Mouse (Mus musculus) heart, postnatal 25 days (tissue): Measurements from ENCODE around the gene Nek8. TPM values are rescaled to one million over a fixed set of nuclear protein-coding genes. Genes with fewer than 3 reads are reported as not detected.
A peak's percentile ranks its signal among the peaks of the same experiment; 100 is the strongest.
"Not testable (repeated sequence)": the region's sequence is repeated elsewhere in the genome, so short reads cannot be mapped to it uniquely, and the experiment has no call there.

Experiments used
- DNase-seq: peaks from one replicate; pipeline ENCODE4 v3.0.0; 2022; ENCODE audit warnings: low spot score
- intact Hi-C: fragments of 180-260 bp; cut with DNase I; formaldehyde crosslinking; loops from one replicate; pipeline ENCODE4 v1.15.1; 2025
- total RNA-seq, 2 experiments: library from RNA; stranded (reverse); gene quantifications; 2 replicates each; pipeline ENCODE4 v1.2.3; 2021

The Nek8 gene
- total RNA-seq, 2 experiments from 2014 or later, result 2.5 to 2.6 TPM

DNA sequence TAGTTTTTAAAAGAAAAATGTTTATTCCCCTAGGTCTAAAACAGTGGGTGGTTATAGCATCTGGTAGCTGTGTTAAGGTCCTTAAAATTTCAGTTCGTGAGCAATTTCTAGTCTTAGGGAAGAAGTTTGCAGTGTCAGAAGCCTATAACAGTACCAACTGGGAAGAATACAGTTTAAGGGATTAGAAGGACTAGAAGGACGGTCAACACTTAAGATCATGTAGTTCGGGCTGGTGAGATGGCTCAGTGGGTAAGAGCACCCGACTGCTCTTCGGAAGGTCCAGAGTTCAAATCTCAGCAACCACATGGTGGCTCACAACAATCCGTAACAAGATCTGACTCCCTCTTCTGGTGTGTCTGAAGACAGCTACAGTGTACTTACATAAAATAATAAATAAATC is 8.2 kb upstream of the Nek8 start:
- not testable (repeated sequence) for DNase-seq
- intact Hi-C loops, result loop anchor here (10.0 kb wide), 1 partner anchor 360 kb away; no protein-coding TSS in a partner anchor

DNA sequence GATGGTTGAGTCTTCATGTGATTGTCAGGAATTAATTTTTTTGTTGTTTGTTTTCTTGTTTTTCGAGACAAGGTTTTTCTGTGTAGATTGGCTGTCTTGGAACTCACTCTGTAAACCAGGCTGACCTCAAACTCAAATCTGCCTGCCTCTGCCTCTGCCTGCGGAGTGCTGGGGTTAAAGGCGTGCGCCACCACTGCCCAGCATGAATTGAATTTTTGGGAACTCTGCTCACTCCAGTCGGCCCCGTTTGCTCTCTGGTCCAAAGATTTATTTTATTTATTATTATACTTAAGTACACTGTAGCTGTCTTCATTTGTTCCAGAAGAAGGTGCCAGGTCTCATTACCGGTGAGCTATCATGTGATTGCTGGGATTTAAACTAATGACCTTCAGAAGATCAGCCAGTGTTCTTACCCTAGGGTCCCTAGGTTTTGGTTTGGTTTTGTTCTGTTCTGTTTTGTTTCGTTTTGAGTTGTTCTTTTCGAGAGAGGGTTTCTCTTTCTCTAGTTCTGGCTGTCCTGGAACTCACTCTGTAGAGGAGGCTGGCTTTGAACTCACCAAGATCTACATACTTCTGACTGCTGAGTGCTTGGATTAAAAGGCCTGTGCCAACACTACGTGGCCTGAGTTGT is 7.5 kb upstream of the Nek8 start:
- intact Hi-C loops, result loop anchor here (10.0 kb wide), 1 partner anchor 359 kb away; no protein-coding TSS in a partner anchor

DNA sequence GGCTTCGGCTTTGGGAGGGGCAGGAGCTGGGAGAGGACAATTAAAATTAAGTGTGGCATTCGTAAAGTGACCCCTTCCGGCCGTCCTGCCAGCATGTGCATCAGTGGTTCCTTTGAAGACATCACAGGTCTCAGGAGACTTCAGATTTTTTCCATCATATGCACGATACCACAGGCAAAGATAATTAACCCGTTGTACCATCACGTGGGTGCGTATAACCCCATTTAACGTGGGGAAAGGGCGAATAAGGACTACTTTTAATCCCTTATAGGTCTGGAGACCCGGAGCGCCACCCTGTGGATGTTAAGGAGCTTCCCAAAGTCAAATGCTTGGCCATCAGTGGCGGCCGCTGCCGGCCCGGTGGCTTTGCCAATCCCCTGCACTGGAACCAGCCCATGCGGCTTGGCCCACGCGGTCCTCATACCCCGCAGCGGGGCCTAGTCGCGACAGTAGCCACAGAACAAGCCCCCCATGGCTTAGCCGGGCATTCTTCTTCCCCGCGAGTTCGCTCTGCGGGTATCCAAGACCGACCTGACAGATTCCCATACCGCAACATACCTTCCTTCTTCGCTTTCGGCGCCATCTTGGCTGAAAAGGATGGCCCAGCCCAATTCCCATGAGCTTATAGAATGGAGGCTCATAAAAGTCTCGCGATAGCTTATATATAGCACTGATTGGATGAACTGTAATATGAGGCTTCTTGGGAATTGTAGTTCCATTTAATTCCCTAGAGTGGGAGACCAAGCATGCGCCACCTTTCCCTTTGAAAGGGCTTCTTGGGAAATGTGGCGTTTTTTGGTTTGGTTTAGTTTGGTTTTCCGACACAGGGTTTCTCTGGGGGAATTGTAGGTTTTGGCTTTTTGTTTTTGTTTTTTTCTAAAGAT is 6.7 kb upstream of the Nek8 start, which contains the start of gene Rpl23a:
Gene Rpl23a (minus strand): TSS at position 624 of the 884 bp plus-strand sequence.
- intact Hi-C loops, result loop anchor here (10.0 kb wide), 1 partner anchor 358 kb away; no protein-coding TSS in a partner anchor
- DNase-seq, result peak; percentile 70

More for the DNA sequence above, 7.5 kb upstream of the Nek8 start:
- no peak for DNase-seq

DNA sequence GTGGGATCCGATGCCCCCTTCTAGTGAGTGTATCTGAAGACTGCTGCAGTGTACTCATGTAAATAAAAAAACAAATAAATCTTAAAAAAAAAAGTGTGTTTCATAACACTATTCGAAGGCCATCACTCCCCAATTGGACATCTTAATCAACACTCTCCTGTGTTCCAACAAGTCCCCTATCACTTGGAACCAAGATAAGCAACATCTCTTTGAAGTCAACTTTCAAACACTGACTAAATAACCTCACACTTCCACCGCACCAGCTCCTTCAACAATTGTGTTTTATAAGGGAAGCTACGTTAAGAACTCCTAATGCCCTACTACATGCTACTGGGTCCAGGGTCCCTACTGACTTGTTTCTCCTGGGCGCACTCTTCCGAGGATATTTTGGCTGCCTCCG is 6.0 kb upstream of the Nek8 start:
- no peak for DNase-seq
- intact Hi-C loops, result loop anchor here (10.0 kb wide), 1 partner anchor 358 kb away; no protein-coding TSS in a partner anchor

DNA sequence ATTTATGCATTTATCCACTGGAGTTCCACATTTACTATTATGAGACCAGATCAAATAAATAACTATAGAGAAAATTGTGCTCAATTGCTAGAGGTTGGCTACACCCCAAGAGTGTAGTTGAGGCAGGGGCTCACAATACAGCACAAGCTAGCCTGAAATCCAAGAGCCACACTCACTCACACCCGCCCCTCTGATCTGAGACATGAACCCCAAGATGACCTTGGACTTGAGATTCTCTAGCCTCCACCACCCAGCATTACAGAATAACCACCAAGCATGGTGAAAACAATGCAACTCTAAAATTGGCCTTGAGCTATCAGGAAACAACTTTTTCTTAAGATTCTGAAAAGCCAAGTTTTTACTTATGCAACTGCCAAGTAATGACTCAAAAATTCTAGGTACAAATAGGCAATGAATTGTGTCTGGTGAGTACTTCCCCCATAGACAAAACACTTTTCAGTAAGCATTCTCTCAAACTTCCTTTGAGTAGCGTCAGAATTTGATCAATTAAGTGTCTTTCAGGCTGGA is 5.4 kb upstream of the Nek8 start:
- intact Hi-C loops, result loop anchor here (10.0 kb wide), 1 partner anchor 357 kb away; no protein-coding TSS in a partner anchor

DNA sequence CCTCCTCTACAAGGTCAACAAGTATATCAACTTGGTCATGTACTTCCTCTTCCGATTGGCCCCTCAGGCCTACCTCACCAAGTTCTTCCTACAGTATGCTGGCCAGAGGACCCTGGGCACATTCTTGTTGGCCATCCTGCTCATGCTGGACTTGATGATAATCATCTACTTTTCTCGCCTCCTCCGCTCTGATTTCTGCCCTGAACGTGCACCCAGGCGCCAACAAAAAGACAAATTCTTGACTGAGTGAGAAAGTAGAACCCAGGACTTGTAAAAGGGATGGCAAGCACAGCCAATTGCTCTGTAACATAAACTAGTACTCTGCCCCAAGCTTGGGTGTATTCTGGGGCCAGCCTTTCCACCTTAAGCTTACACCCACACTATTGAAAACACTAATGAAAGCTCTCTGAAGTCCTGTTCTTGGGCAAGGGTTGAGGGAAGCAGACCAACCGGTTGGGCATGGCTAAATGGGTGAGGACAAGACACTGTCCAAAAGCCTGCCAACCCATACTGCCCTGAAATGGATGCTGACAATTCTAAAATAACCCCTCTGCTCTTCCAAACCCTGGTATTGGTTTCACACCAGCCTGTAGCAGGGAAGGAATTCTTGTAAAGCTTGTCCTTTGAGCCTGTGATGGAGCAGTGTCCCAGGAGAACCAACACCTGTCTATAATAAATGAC is 3.7 kb upstream of the Nek8 start:
- intact Hi-C loops, result loop anchor here (10.0 kb wide), 1 partner anchor 355 kb away; no protein-coding TSS in a partner anchor

More for the DNA sequence above, 5.4 kb upstream of the Nek8 start:
- DNase-seq, result no peak

DNA sequence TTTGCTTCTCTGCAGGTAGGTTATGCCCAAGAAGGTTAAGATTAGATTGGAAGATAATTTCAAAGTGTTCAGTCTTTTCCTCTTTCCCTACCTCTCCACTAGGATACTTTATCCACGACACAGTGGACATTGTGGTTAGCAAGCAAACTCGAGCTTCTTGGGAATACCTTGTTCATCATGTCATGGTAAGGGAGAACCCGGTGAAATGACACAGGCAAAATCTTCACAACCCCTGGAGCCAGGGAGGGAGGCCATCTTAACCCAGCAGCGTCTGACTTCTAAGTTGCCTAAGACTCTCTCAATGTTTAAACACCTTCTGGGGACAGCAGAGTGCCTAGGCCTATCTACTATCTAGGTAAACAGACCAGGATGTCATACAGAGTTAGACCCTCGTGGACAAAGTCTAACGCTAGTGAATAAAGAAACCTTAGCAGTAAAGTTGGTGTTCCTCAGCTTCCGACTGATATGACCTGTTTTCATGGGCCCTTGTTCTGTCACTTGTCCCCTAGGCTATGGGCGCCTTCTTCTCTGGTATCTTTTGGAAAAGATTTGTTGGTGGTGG is 3.0 kb upstream of the Nek8 start:
- no peak for DNase-seq
- intact Hi-C loops, result loop anchor here (2.0 kb wide), 1 partner anchor 161 kb away; no protein-coding TSS in a partner anchor

More for the DNA sequence above, 3.7 kb upstream of the Nek8 start:
- no peak for DNase-seq

DNA sequence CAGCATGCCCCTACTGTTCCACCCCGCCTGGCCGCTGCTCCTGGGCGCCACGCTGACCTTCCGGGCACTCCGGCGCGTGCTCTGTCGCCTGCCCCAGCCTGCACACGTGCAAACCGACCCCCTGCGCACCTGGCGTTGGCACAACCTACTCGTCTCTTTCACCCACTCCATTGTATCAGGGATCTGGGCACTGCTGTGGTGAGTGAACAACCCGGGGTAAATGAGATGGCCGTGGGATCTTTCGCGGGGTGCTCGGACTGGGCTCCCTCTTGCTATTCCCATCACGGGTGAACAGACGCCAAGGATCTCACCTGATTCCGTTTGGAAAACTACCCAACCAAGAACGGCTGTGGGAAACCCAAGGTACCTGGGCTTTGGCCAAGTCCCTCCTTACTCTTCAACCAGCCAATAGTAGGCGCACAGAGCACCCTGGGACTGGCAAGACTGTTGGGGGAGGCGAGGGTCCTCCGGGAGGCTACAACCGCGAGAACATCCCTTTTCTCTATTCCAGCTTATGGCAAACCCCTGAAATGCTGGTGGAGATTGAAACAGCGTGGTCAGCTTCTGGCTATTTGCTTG is 2.5 kb upstream of the Nek8 start:
- intact Hi-C loops, result loop anchor here (1.0 to 2.0 kb wide), 2 partner anchors 20 to 160 kb away; no protein-coding TSS in a partner anchor
- no peak for DNase-seq

DNA sequence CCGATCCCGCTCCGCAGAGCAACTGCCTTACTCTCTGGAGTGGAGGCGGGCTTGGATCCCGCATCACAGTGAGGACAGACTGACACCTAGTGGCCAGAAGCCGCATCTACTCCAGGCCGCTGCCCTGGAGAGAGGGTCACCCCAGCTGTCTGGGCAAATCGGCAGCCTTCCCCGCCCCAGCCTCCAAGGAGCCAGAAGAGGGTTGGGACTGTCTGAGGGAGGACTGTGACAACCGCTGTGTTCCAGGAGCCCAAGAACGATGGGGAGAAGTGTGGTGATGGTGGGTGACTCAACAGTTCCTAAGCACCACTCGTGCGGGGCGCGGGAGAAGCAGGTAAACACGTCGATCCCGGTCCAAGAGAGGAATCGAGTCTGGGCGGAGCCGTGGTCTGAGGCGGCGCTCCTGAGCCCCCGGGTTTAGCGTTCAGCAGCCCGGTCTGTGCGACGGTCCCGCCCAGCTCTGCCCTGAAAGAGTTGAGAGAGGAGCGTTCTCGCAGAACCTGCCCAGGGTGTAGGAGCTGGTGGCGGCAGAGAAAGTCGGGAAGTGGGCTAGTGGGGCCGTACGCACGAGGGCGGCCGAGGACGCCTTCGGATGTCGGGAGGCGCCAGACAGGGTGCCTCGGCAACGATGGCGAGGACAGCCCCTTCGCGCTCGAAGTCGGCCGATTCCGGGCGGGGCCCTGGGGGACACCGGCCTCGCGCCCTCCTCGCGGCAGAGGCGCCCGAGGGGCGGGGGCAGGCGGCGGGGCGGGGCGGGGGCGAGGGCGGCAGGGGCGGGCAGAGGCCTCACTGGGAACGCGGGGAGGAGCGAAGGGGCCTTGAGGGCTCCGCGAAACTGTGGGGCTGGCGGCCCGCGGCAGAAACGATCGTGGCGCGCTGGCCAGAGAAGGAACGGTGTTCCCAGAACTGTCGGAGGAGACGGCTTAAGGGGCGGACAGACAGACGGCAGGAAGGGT is 1.7 kb upstream of the Nek8 start:
- intact Hi-C loops, result loop anchor here (1.0 to 2.0 kb wide), 3 partner anchors 19 to 159 kb away; no protein-coding TSS in a partner anchor
- DNase-seq, result peak; percentile 94

DNA sequence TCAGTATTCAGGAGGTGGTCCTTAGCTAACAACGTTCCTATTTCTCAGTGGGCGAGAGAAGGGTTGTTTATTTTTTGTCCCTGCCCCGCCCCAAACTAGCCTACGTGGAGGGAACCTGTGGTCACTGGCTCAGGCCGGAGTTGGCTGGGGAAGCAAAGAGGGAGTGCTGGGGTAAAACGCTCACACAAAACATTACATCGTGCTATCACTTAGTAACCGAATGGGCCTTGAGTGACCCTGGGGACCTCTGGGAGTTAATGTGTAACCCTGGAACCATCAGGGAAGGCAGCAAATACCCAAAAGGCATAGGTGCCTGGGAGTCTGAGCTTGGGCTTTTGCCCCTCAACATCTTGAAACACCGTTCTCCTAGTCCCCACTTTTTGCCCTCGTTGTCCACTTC is 962 bp upstream of the Nek8 start:
- DNase-seq, result no peak
- intact Hi-C loops, result loop anchor here (2.0 kb wide), 1 partner anchor 117 kb away; no protein-coding TSS in a partner anchor

DNA sequence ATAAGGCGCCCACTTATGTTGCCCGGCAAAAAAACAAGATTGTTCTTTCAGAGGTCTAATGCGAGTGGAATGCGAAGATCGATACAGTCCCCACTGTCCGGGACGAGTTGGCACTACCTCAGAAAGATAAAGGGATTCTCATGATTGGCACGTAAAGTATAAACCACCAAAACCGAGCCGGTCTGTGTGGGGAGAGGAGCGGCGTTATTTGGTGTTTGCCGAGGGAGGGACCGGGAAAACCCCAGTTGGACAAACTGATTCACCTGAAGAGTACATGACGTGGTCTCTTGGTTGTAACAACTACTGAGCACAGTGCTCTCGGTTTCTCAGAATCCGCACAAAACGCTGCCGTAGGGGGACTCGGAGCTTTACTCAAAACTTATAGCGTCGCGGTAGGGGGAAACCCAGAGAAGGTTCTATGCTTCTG is 443 bp upstream of the Nek8 start:
- intact Hi-C loops, result loop anchor here (2.0 kb wide), 1 partner anchor 116 kb away; no protein-coding TSS in a partner anchor
- DNase-seq, result no peak

DNA sequence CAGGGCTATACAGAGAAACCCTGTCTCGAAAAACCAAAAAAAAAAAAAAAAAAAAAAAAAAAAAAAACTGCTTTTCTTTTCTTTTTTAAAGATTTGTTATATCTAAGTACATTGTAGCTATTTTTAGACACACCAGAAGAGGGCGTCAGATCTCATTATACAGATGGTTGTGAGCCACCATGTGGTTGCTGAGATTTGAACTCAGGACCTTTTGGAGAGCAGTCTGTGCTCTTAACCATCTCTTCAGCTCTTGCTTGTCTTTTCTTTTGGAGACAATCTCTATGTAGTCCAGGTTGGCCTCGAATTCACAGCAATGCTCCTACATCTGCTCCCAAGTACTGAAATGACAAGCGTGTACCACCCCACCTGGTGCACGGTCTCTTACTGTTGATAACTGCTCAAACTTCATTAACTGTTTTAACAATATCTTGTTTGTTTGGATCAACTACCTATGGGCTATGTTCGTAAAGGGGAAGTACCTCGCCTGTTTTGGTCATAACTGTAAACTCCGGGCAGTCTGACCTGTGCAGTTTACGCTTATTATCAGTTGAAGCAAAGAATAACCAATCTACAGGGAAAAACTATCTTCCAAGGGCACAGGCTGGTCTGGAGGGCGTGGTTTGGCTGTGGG is 589 bp downstream of the Nek8 start:
- intact Hi-C loops, result loop anchor here (2.0 kb wide), 1 partner anchor 115 kb away; no protein-coding TSS in a partner anchor
- DNase-seq, result no peak

DNA sequence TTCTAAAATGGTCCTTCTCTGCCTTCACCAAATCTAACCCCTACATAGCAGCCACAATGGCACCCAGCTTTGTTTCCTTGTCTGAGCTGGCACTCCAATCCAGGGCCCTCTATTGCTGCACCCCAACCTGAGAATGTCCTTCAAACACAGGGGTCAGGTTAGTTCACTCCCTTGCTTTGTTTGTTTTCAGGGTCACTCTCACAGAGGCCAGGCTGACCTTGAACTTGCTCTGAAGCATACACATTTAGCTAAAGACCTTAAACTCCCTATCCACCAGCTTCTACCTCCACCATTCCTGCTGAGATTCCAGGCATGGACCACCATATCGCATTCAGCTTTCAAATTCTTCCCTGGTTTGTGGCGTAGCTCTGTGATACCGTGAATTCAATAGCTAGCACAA is 2.0 kb downstream of the Nek8 start:
- intact Hi-C loops, result no loop called here
- DNase-seq, result no peak

DNA sequence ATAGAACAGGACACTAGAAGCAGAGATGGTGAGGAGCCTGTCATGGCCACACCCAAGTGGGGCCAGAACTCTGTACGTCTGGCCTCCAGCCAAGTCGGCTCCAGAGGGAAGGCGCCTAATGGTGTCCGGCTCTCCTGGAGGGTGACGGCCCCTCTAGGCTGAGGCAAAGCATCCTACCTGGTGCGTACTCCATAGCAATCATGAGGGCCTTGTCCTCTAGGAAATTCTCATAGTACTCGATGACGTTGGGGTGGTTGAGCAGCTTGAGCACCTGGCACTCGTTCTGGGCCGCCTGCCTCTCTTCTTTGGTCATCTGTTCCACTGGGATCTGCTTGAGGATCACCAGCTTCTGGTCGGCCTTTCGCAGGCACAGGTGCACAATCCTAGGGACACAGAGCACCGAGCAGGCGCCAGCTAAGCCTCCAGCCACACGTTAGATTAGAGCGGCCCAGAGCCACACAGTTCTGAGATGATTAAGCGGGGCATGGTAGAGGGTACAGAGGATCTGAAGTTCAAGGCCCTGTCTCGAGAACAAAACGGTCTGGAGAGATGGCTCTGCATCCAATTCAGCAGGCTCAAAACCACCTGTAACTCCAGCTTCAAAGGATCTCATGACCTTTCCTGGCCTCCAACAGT is 3.6 kb downstream of the Nek8 start:
- intact Hi-C loops, result no loop called here

DNA sequence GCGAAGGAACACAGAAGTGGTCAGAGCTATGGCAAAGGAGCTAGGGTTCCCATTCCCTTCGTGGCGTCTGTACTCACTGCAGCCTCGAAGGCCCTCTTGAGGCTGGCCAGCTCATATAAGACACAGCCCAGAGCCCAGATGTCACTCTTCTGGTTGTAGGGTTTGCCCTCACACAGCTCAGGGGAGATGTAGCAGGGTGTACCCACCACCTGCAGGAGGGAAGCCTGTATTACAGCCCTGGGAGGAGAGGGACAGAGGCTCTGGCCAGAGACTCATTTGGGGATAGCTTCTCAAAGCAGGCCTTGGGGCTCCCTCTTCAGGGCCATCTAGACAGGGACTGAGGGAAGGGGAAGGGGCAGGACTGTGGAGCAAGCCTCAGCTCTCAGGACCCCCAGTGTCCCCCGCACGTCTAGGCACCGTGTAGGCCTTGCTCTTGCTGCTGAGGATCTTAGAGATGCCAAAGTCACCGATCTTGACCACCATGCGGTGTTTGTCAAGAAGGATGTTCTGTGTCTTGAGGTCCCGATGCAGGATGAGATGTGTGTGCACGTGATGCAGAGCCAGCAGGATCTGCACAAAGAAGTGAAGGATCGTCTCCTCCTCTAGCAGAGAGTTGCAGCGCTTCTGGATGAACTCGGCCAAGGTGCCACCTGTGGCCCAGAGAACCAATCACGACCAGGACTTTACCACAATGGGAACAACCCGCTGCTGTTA is 4.3 kb downstream of the Nek8 start:
- intact Hi-C loops, result no loop called here
- no peak for DNase-seq

More for the DNA sequence above, 3.6 kb downstream of the Nek8 start:
- no peak for DNase-seq

DNA sequence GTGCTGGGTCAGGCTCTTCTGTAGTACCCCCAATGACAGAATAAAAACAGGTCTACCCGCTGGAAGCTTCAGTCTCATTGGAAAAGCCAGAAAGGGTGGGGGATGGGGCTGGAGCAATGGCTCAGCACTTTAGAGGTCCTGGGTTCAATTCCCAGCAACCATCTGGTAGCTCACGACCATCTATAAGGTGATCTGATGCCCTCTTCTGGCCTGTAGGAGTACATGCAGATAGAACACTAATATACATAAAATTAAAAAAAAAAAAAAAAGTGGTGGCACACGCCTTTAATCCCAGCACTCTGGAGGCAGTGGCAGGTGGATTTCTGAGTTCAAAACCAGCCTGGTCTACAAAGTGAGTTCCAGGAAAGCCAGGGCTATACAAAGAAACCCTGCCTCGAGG is 5.1 kb downstream of the Nek8 start:
- intact Hi-C loops, result no loop called here
- DNase-seq, result no peak
